Mouse (Mus musculus) stomach, embryonic 15.5 days (tissue): Measurements from ENCODE around the gene Pde4d. TPM values are rescaled to one million over a fixed set of nuclear protein-coding genes. Genes with fewer than 3 reads are reported as not detected.

Experiments used
- ATAC-seq: fragments of 200-750 bp; cut with Nextera tagmentation; 2 replicates; pipeline ENCODE4 v1.8.0; 2017; ENCODE audit warnings: low read depth, moderate number of reproducible peaks, moderate TSS enrichment; ENCODE audit not compliant: insufficient read depth, low FRiP score
- H3K27ac ChIP-seq: fragments of 300-500 bp; sonication (generic); 2 replicates; pipeline ENCODE4 v1.5.1; 2015; ENCODE audit warnings: mild to moderate bottlenecking, inconsistent platforms
- H3K27me3 ChIP-seq: fragments of 300-500 bp; sonication (generic); replicated peaks from 2 replicates; pipeline ENCODE4 v1.6.1; 2015; ENCODE audit warnings: inconsistent platforms
- H3K36me3 ChIP-seq: fragments of 300-500 bp; sonication (generic); 2 replicates; pipeline ENCODE4 v1.6.1; 2015; ENCODE audit warnings: inconsistent platforms
- H3K4me1 ChIP-seq: fragments of 300-500 bp; sonication (generic); 2 replicates; pipeline ENCODE4 v1.6.1; 2015; ENCODE audit warnings: inconsistent platforms
- H3K4me2 ChIP-seq: fragments of 300-500 bp; sonication (generic); 2 replicates; pipeline ENCODE4 v1.6.1; 2015; ENCODE audit warnings: mild to moderate bottlenecking, inconsistent platforms
- H3K4me3 ChIP-seq: fragments of 300-500 bp; sonication (generic); replicated peaks from 2 replicates; pipeline ENCODE4 v1.5.1; 2015; ENCODE audit warnings: inconsistent platforms
- H3K9ac ChIP-seq: fragments of 300-500 bp; sonication (generic); 2 replicates; pipeline ENCODE4 v1.6.1; 2015; ENCODE audit warnings: inconsistent platforms
- H3K9me3 ChIP-seq: fragments of 300-500 bp; sonication (generic); 2 replicates; pipeline ENCODE4 v1.6.1; 2016; ENCODE audit warnings: inconsistent platforms
- WGBS: fragments of 180-500 bp; shearing (Covaris S2); methylation state at CpG from one replicate; pipeline ENCODE4 v1.1.7; 2015; 5-methylcytosine and 5-hydroxymethylcytosine counted together
- polyA plus RNA-seq: library from polyadenylated mRNA; unstranded; fragments of >200 nt; fragmentation: Nextera tagmentation; extraction: Ambion mirVana; gene quantifications from 2 replicates; pipeline ENCODE4 v1.2.1, GENCODE M21; 2015

The Pde4d gene
- polyA plus RNA-seq, 1 experiment from 2014 or later: 22.8 TPM

- Histone ChIP-seq H3K36me3 (no peaks in the 10 kb centered on the region), H3K4me1 (no peaks in the 10 kb centered on the region), H3K9me3 (no peaks in the 10 kb centered on the region), H3K27me3 (no peaks in the 10 kb centered on the region), H3K4me2 (no peak overlapping the region), H3K27ac (no peak overlapping the region), H3K9ac (no peak overlapping the region), H3K4me3 (no peak overlapping the region)
- WGBS: 67% methylated on average over 8 of the region's 8 CpGs
- ATAC-seq: no peak
Observed at GRCm38 (mm10) chr13:109219019-109219725, 769.4 kb downstream of the Pde4d start.

GRCm38 (mm10) chr13:109228967-109229617 is 779.3 kb downstream of the Pde4d start:
- H3K4me3 ChIP-seq: peak overlapping the region; percentile 23
- peak overlapping the region; percentile 53 for H3K4me2 ChIP-seq
- H3K27ac ChIP-seq: peak overlapping the region; percentile 45; the same call in 1 of the 2 replicates
- no peaks in the 10 kb centered on the region for H3K36me3 ChIP-seq
- peak; percentile 56; the same call in 1 of the 2 replicates for ATAC-seq
- H3K9ac ChIP-seq: no peak overlapping the region
- H3K9me3 ChIP-seq: no peaks in the 10 kb centered on the region
- WGBS: 21% methylated on average over 8 of the region's 8 CpGs
- H3K27me3 ChIP-seq: no peaks in the 10 kb centered on the region
- peaks cover 15% of the 10 kb centered on the region for H3K4me1 ChIP-seq

- peaks cover 19% of the 10 kb centered on the region for H3K4me1 ChIP-seq
- H3K4me2 ChIP-seq: peak overlapping the region; percentile 53
- no peaks in the 10 kb centered on the region for H3K36me3 ChIP-seq
- no peaks in the 10 kb centered on the region for H3K9me3 ChIP-seq
- WGBS: 29% methylated on average over 17 of the region's 17 CpGs
- peak overlapping the region; percentile 45; the same call in 1 of the 2 replicates for H3K27ac ChIP-seq
- peak overlapping the region; percentile 23 for H3K4me3 ChIP-seq
- H3K27me3 ChIP-seq: no peaks in the 10 kb centered on the region
- no peak overlapping the region for H3K9ac ChIP-seq
- peak; percentile 43; the same call in 1 of the 2 replicates for ATAC-seq
Observed at GRCm38 (mm10) chr13:109229618-109230334, 780.0 kb downstream of the Pde4d start.

- ATAC-seq: 0 out of 2 replicates have a peak, but pooled peaks have one; percentile 56
- peak overlapping the region; percentile 53 for H3K4me2 ChIP-seq
- 44% methylated on average over 13 of the region's 13 CpGs for WGBS
- H3K9me3 ChIP-seq: no peaks in the 10 kb centered on the region
- peaks cover 19% of the 10 kb centered on the region for H3K4me1 ChIP-seq
- no peaks in the 10 kb centered on the region for H3K36me3 ChIP-seq
- 0 out of 2 replicates have a peak overlapping the region, but pooled peaks have one; percentile 38 for H3K27ac ChIP-seq
- H3K9ac ChIP-seq: no peak overlapping the region
- H3K4me3 ChIP-seq: no peak overlapping the region
- no peaks in the 10 kb centered on the region for H3K27me3 ChIP-seq
Observed at GRCm38 (mm10) chr13:109230335-109230987, 780.7 kb downstream of the Pde4d start.

GRCm38 (mm10) chr13:109231848-109232460 is 782.2 kb downstream of the Pde4d start:
- H3K4me1 ChIP-seq: peaks cover 19% of the 10 kb centered on the region
- ATAC-seq: no peak
- no peak overlapping the region for H3K9ac ChIP-seq
- no peak overlapping the region for H3K4me2 ChIP-seq
- no peak overlapping the region for H3K4me3 ChIP-seq
- no peaks in the 10 kb centered on the region for H3K27me3 ChIP-seq
- H3K9me3 ChIP-seq: no peaks in the 10 kb centered on the region
- WGBS: 60% methylated on average over 18 of the region's 18 CpGs
- no peak overlapping the region for H3K27ac ChIP-seq
- no peaks in the 10 kb centered on the region for H3K36me3 ChIP-seq

GRCm38 (mm10) chr13:109232531-109232930 is 782.8 kb downstream of the Pde4d start:
- Histone ChIP-seq H3K9me3 (no peaks in the 10 kb centered on the region), H3K27ac (no peak overlapping the region), H3K4me1 (peaks cover 19% of the 10 kb centered on the region), H3K27me3 (no peaks in the 10 kb centered on the region), H3K4me2 (no peak overlapping the region), H3K36me3 (no peaks in the 10 kb centered on the region), H3K4me3 (no peak overlapping the region), H3K9ac (no peak overlapping the region)
- ATAC-seq: no peak
- 54% methylated on average over 5 of the region's 5 CpGs for WGBS

GRCm38 (mm10) chr13:109233911-109234613 is 784.3 kb downstream of the Pde4d start:
- no peaks in the 10 kb centered on the region for H3K27me3 ChIP-seq
- no peaks in the 10 kb centered on the region for H3K36me3 ChIP-seq
- H3K9ac ChIP-seq: no peak overlapping the region
- no peak for ATAC-seq
- H3K9me3 ChIP-seq: no peaks in the 10 kb centered on the region
- peaks cover 19% of the 10 kb centered on the region for H3K4me1 ChIP-seq
- no peak overlapping the region for H3K4me2 ChIP-seq
- no peak overlapping the region for H3K27ac ChIP-seq
- no peak overlapping the region for H3K4me3 ChIP-seq
- WGBS: 50% methylated on average over 5 of the region's 5 CpGs

GRCm38 (mm10) chr13:109236047-109236446 is 786.3 kb downstream of the Pde4d start:
- no peak overlapping the region for H3K27ac ChIP-seq

GRCm38 (mm10) chr13:109238670-109239069 is 788.9 kb downstream of the Pde4d start:
- Histone ChIP-seq H3K9ac (no peak overlapping the region), H3K4me1 (0 out of 2 replicates have a peak, but pooled peaks cover 4% of the 10 kb centered on the region), H3K27me3 (no peaks in the 10 kb centered on the region), H3K9me3 (no peaks in the 10 kb centered on the region), H3K4me2 (no peak overlapping the region), H3K4me3 (no peak overlapping the region), H3K36me3 (no peaks in the 10 kb centered on the region), H3K27ac (no peak overlapping the region)
- no peak for ATAC-seq
- 48% methylated on average over 4 of the region's 4 CpGs for WGBS

More at GRCm38 (mm10) chr13:109236047-109236446, 786.3 kb downstream of the Pde4d start:
- Histone ChIP-seq H3K9ac (no peak overlapping the region), H3K36me3 (no peaks in the 10 kb centered on the region), H3K4me3 (no peak overlapping the region), H3K27me3 (no peaks in the 10 kb centered on the region), H3K9me3 (no peaks in the 10 kb centered on the region), H3K4me1 (peaks cover 11% of the 10 kb centered on the region; the same call in 1 of the 2 replicates), H3K4me2 (no peak overlapping the region)
- ATAC-seq: no peak
- 66% methylated on average over 4 of the region's 4 CpGs for WGBS

- Histone ChIP-seq H3K4me2 (no peak overlapping the region), H3K4me3 (no peak overlapping the region), H3K27me3 (no peaks in the 10 kb centered on the region), H3K27ac (no peak overlapping the region), H3K9me3 (no peaks in the 10 kb centered on the region), H3K4me1 (0 out of 2 replicates have a peak, but pooled peaks cover 2% of the 10 kb centered on the region), H3K36me3 (no peaks in the 10 kb centered on the region), H3K9ac (no peak overlapping the region)
- peak; percentile 53; the same call in 1 of the 2 replicates for ATAC-seq
- 59% methylated on average over 11 of the region's 11 CpGs for WGBS
Observed at GRCm38 (mm10) chr13:109239296-109239695, 789.5 kb downstream of the Pde4d start.
